Mouse (Mus musculus): ENCODE measurements at regions not wholly inside any gene's neighbourhood (a gene's known extent, or its start where the extent isn't known, plus 50 kb on each side); places are given as distances from the start of the nearest gene placed in this dataset.

DNA sequence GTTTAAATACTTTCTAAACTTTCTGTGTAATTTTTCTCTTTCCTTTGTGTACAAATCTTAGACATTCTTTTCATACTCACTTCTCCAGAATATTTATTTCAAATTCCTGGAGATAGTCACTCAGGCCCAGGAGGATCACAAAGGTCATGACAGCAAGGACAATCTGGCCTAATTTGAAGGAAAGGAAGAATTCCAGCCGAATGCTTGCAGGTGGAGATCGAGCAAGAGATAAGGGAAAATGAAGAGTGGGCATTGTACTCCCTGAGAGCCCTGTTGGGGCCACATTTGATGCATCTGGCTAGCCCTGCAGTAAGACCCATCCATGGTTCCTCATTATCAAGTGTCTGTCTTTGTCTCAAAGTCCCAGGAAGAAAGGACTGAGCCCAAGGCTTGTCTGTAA lies 66.0 kb upstream of the Jazf1 start:
- no peak for DNase-seq

DNA sequence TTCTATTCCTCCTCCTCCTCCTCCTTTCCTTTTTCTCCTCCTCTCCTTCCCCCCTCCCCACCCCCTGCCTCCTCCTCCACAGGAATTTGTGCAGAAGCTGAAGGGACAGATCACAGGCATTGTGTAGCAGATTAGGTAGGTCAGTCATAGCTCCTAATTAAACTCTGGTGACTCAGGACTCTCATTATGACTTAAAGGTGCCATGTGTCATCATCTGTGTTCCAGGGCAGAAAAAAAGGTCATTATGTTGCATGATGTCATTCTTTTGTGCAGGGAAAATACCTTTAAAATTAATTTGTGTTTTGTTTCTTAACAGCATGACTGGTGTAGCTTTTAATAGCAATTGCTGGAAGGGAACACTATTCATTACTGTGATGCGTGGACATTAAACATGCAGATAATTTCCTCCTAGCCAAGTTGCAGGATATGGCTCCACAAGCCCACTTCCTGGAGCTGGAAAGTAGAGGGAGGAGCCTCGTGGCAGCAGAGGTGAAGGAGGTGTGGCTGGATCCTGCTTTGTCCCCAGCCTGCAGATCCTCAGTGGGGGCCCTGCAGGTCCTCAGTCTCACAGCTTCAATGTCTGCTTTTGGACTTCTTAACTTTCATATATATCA lies 62.4 kb upstream of the Jazf1 start:
- DNase-seq, result no peak

DNA sequence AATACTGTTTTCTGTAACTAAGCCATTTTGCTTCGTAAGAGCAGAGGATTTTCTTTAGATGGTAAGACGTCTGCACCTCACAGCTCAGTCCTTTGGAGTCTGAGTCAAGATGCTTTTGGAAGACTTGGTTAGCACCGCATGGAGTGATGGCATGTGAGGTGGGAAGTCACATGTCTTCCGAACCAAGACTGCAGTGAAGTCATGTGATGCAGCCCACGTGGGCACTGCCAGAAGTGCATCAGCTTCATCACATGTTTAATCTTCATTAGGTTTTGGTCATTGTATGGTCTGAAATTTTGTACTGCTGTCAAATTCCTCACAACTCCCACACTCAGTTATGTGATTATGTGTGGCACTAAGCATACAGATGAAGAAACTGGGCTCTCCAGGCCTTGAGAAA lies 58.3 kb upstream of the Jazf1 start:
- no peak for DNase-seq

GRCm38 (mm10) chr6:53124800-53125450 lies 56.5 kb upstream of the Jazf1 start:
- DNase-seq, result no peak

- DNase-seq, result no peak
These were observed 52.0 kb upstream of the Jazf1 start for GRCm38 (mm10) chr6:53120385-53120784.
